Mouse (Mus musculus): ENCODE measurements around the gene Tmem205.
A peak's percentile ranks its signal among the peaks of the same experiment; 100 is the strongest.

Tmem205 gene

DNA sequence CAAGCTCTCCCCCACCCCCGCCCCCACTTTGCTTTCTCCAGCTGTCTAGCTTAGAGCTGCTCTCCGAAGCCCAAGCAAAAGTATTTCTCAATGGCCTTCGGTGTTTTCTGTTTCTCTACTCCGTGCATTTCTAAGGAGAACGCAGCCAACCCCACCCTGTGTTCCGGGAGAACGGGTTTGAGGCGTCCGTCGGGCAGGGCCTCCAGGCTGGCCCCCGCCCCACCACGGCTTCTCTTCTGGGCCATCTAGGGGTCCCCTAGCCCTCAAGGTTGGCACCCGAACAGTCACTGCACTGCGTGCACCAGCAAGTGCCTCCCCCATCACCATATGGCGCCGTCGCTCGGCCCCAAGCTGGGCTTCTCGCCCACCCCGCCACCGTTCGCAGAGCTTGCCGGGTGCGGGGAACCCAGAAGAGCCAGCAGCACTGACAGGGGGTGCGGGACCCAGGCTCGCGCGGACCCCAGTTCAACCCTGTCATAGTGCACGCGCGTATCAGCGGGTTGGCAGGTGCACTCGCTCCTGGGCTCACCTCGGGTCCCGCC, 9.8 kb downstream of the Tmem205 start:
- DNase-seq (ENCODE audit: extremely low spot score, low spot score), result no peak

DNA sequence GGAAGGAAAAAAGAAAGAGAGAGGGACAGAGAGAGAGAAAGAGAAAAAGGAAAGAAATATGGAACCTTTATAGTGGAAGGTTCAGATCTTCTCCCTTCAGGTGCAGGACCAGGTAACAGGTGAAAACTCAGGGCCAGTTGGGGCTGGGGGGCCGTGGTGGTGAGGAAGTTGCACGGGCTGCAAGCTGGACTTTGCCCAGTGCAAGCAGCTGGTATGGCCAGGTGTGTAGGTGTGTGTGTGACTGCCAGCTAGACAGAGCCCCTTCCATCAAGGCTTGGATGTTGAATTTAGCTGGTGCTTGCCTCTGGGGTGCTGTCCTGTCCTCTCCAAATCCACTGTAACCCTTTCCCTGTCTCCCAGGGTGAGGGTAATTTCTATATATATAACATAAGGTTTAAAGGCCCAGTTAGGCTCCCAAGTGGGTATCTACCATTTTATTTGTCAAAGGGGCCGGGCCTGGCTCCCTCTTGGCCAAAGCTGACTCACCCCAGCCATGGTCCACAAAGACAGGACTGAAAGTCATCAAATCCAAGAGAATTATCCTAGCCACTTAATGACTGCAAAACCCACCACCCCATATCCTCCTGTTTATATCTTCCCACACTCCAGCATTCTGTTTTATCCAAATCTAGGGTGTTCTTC, 10.4 kb downstream of the Tmem205 start:
- DNase-seq (ENCODE audit: extremely low spot score, low spot score), result no peak

DNA sequence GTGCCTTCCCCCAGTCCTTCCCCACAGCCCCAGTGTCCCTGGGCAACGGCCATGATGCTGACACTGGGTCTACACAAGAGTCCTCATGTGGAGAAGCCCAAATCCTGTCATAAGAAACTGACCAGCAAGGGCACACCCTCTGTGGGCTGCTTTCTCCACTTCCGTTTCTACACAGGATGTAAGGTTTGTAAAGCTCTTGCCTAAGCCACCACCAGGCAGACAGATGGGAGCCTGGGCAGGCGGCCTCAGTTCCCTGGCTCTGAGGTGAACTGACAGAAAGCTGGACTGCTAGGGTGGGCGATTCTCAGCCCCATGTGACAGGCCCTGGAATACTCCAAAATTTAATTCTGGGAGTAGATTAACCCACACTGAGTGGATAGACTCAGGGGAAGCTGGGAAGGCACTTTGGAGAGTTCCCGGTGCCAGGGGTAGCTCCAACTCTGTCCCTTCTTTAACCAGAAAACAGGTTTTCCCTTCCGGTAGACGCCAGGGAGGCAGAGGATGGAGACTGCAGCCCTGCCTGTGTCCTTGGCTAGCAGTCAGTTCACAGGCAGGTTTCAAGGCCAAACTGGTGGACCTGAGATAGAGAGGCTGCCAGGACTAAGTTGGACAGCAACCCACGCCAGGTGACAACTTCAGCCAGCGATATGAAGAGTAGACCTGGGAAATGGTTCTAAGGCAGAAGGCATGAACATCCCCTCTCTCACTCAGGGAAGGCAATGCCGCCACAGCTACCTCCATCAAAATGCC, 17.7 kb downstream of the Tmem205 start:
- DNase-seq (ENCODE audit: extremely low spot score, low spot score), result no peak

DNA sequence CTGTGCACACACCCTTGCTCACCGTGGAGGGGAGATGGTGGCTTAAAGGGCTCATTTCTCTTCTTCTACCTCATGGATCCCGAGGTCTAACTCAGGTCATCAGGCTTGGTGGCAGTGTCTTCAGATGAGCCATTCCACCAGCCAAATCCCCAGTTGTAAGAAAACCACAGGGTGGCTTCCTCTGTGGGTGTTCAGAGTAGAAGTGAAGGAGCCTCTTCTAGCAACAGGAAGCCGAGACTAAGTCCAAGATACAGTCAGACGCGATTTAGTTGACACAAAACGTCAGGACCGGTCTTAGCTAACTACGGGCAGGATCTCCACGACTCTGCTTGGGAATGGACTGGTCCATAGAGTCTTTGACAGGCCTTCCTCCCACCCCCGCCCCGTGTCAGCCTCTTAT, 19.1 kb downstream of the Tmem205 start:
- no peak for DNase-seq (ENCODE audit: extremely low spot score, low spot score)

DNA sequence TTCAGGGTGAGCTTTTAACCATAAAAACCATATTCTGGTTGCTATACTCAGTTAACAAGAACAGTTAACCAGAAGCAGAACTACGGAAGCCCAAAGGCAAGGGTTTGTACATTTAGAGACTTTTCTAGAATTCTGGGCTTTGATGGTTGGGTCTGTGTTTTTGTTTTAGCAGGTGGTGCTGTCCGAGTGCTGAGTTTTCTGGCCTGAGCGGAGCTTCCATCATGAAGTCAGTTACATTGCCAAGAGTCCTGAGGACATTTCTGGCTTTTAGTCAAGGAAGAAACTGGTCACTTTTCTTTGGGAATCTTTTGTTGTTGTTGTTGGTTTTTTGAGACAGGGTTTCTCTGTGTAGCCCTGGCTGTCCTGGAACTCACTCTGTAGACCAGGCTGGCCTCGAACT, 23.3 kb downstream of the Tmem205 start:
- DNase-seq (ENCODE audit: extremely low spot score, low spot score), result no peak

DNA sequence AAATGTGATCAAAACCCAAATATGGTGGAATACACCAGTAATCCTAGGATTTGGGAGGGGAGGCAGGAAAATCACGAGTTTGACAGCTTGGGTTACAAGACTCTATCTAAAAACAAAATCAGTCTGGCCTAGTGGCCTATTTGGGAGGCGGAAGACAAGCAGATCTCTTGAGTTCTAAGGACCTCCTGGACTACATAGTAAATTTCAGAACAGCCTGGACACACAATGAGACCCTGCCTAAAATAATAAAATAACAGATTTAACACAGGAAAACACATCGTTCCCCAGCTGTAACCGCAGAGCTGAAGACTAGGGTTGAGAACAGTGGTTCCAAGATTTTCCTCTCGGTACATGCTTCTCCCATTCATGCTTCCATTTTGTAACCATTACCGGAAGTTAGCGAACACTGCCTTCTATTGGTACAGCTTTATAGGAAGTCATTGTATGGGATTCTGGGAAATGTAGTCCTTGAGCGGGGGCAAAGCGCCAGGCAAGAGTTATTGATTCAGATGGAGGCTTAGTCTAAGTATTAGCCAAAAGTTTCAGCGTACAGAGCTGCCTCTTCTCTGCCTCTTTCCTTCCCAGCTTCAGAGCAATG, 26.0 kb downstream of the Tmem205 start:
- DNase-seq (ENCODE audit: extremely low spot score, low spot score), result peak; percentile 48

DNA sequence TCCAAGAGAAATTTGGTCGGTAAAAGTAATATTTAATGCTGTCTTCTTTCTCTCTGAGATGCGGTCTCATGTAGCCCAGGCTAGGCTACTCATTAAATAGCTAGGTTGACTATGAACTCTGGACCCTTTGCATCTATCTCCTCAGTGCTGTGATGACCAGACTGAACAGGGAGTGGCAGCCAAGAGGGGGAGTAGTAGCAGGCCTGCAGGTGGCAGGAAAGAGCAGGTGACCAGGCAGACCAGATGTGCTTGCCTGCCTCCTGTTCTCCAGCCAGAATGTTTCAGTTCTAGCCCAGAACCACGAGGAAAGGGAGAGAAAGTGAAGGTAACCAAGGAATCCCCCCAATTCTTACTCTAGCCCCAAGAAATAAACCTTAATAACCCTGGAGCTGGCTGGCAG, 38.1 kb downstream of the Tmem205 start:
- no peak for DNase-seq (ENCODE audit: extremely low spot score, low spot score)

DNA sequence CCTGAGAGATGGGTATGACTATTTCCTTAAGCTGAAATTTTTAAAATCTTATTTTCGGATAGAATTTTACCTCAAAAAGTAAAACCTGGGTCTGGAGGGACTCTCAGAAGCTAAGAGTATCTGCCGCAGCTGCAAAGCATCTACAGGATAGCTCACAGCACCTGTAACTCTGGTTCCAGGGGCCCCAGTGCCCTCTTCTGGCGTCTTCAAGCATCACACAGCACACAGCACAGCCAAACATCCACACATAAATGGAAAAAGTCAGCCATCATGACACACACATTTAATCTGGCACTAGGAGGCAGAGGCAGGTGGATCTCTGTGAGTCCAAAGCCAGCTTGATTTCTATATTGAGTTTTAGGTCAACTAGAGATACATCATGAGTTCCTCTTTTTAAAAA, 50.8 kb downstream of the Tmem205 start:
- DNase-seq (ENCODE audit: extremely low spot score, low spot score), result no peak

DNA sequence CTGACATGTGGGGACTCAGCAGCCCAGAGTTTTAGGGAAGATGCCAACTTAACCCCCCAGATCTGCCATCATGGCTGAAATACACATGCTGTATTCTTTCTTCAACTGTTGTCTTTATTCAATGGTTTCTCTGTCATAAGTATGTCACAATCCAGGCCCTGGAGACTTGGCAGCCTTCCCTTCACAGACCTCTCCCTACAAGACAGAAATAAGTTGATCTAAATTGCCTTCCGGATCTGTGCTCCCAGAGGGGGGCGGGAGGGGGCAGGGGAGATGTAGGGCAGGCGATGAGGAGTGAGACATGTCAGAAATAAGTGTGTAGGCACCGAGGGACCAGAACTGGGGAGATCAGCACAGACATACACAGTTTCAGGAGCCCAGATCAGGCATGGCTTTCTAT, 55.2 kb downstream of the Tmem205 start:
- DNase-seq (ENCODE audit: extremely low spot score, low spot score), result no peak

Data from neural tube, embryonic 10.5 days (tissue).